Comparison of ENCODE assay signal across 8 mouse cellular contexts in the genomic region with DNA sequence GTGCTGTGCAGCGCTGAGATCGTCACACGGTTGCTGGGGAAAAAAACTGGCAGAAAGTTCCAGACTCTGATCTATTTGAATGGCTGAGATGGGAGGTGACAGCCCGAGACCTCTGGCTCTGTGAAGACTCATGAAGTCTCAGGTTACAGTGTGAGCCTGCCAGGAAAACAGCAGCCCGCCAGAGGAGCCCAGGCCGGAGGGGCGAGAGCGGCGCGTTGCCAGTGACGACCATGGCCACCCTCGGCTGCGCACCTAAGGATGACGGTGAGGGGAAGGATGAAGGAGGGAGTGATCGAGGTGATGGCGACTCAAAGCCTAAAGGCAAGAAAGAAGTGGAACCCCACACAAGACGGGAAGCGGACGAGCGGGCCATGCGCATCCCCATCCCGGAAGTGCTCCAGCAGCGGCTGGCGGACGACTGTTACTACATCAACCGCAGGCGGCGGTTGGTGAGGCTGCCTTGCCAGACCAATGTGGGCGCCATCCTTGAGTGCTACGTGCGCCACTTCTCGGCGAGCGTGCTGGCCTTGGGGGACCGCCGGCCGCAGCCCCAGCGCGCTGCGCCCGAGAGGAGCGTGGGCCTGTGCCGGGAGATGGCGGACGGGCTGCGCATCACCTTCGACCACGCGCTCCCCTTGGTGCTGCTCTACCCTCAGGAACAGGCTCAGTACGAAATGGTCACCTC. TPM values are rescaled to one million over a fixed set of nuclear protein-coding genes. Genes with fewer than 3 reads are reported as not detected.
A peak's percentile ranks its signal among the peaks of the same experiment; 100 is the strongest.
DNase-seq lines count a peak whose midpoint lies in the region; ATAC-seq lines count a peak whose summit lies in the region.

No protein-coding gene starts in this region.

- ATAC-seq in inflammation-experienced regulatory T-cells, adult 6 months: peak; percentile 90
- peak; percentile 96 for ATAC-seq in megakaryocyte, adult 5-6 weeks (ENCODE audit: poor library complexity, severe bottlenecking)

- peak; percentile 71 to 90 for DNase-seq in adrenal gland, adult (ENCODE audit: inconsistent age in 2 of 2, low spot score in 1 of 2)
- DNase-seq in embryo, embryonic 10.5 days (ENCODE audit: low spot score): peak; percentile 87
- peak; percentile 54 for DNase-seq in gastrocnemius, postnatal 25 days
- DNase-seq in left cerebral cortex, adult 9 months (ENCODE audit: low spot score in 2 of 2): peak; percentile 38 to 78
- DNase-seq in right cerebral cortex, adult 18-20 months: peak; percentile 83
- peak; percentile 46 for DNase-seq in urinary bladder, adult 2 months (ENCODE audit: low spot score)

RNA-seq across cellular contexts. Expression of gene Msl3l2, which starts 8.4 kb away (rescaled TPM):
- 1 to 10 TPM in 1 of 2 experiments, under 1 TPM in 1; 0.90 to 1.2 TPM for total RNA-seq in gastrocnemius, postnatal 25 days (2021)
- polyA plus RNA-seq in inflammation-experienced regulatory T-cells, adult 6 months (2017; shearing (Covaris generic)): 1 to 10 TPM; 1.1 to 2.4 (median 1.9) TPM
- total RNA-seq in megakaryocyte, adult 5-6 weeks (2015): 1.9 and 3.0 TPM in 2 replicates
- 1.9 and 2.5 TPM in 2 replicates for total RNA-seq in megakaryocyte, adult 5-6 weeks (2017)
- 7.8 and 8.4 TPM in 2 replicates for polyA plus RNA-seq in urinary bladder, adult 2 months (2012; rRNA removed)

Comparison
In these comparisons a context has a peak if more than half of its experiments do, and no peak if none do; other contexts are left out.
1. Peak in every context shown above with its lines: DNase-seq and ATAC-seq.